Mouse (Mus musculus): Measurements from ENCODE around the gene Olfr402. TPM values are rescaled to one million over a fixed set of nuclear protein-coding genes. Genes with fewer than 3 reads are reported as not detected.
"Not testable (repeated sequence)": the region's sequence is repeated elsewhere in the genome, so short reads cannot be mapped to it uniquely, and the experiment has no call there.

Gene Olfr402
- total RNA-seq (2021), result not detected
- polyA plus RNA-seq (2012; rRNA removed), result not detected in 2 replicates
- long read RNA-seq, result 0 reads

DNA sequence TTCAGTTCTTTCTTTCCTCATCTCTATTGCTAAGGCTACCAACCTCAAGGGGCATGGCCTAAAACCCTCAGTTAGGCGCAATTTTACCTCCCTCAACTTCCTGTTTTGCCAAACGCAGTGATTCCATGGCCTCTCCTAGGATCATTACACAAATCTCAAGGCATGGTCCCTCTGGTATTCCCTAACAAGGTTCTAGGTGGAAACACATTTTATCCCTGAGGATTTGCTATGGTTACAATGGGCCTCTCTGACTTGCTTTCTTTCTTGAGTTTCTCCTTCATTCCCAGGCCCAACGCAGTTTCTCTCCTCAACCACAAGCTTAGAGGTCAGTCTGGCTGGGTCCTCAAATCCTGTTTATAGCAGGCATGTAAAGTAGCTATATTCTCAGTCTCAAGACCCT, at the start of gene Olfr402:
Gene Olfr402, plus strand, starts transcription at position 301 of the 400 bp plus-strand sequence.
- DNase-seq, result no peak
- TF ChIP-seq POLR2A (IDR thresholded peaks at IDR 0.05; ENCODE audit: insufficient read depth, low read depth, low read length) (no peak), EP300 (IDR thresholded peaks at IDR 0.05; ENCODE audit: insufficient read depth, low read depth, low read length) (no peak), CTCF (IDR thresholded peaks at IDR 0.05) (no peak)
- intact Hi-C loops (cut with DNase I), result no loop called here
- Histone ChIP-seq H3K4me1 (ENCODE audit: control insufficient read depth, insufficient read depth, low read length) (no peaks in the 10 kb centered on the region), H3K36me3 (ENCODE audit: control insufficient read depth, insufficient read depth, low read length) (no peaks in the 10 kb centered on the region), H3K4me3 (no peak within 1 kb of the TSS), H3K9ac (ENCODE audit: low read depth, low read length) (no peak within 1 kb of the TSS), H3K79me2 (replicated peaks; ENCODE audit: control insufficient read depth, insufficient read depth, low read length) (no peaks in the 10 kb centered on the region), H3K27me3 (ENCODE audit: control insufficient read depth, insufficient read depth, low read length) (no peaks in the 10 kb centered on the region), H3K27ac (no peak within 1 kb of the TSS)
- WGBS, result 33% methylated on average over 3 of the region's 3 CpGs

DNA sequence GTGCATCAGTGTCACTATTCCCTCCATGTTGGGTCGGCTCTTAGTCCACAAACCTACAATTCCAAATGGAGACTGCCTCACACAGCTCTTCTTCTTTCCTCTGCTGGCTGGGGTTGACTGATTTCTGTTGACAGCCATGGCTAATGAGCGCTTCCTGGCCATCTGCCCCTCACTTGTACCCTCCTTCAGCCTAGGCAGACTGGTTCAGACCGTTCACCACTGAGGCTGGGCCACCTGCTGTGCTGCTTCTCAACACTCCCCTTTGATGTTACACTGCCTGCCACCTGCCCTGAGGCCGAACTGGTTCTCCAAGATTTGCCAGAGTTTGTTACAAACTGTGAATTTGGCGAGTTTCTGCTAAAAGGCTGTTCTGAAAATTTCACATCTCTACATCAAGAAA, 48.3 kb upstream of the Olfr402 start:
- no peak for TF ChIP-seq POLR2A (IDR thresholded peaks at IDR 0.05; ENCODE audit: insufficient read depth, low read depth, low read length)
- no peak for TF ChIP-seq EP300 (IDR thresholded peaks at IDR 0.05; ENCODE audit: insufficient read depth, low read depth, low read length)
- TF ChIP-seq CTCF (IDR thresholded peaks at IDR 0.05), result no peak
- intact Hi-C loops (cut with DNase I), result no loop called here
- no peaks in the 10 kb centered on the region for H3K79me2 ChIP-seq (replicated peaks; ENCODE audit: control insufficient read depth, insufficient read depth, low read length)
- no peak for DNase-seq
- H3K27me3 ChIP-seq (ENCODE audit: control insufficient read depth, insufficient read depth, low read length), result no peaks in the 10 kb centered on the region
- H3K9ac ChIP-seq (ENCODE audit: low read depth, low read length), result no peak overlapping the region
- 26% methylated on average over 5 of the region's 5 CpGs for WGBS
- H3K4me1 ChIP-seq (ENCODE audit: control insufficient read depth, insufficient read depth, low read length), result no peaks in the 10 kb centered on the region
- no peaks in the 10 kb centered on the region for H3K36me3 ChIP-seq (ENCODE audit: control insufficient read depth, insufficient read depth, low read length)
- H3K4me3 ChIP-seq, result no peak overlapping the region
- H3K27ac ChIP-seq, result no peak overlapping the region

DNA sequence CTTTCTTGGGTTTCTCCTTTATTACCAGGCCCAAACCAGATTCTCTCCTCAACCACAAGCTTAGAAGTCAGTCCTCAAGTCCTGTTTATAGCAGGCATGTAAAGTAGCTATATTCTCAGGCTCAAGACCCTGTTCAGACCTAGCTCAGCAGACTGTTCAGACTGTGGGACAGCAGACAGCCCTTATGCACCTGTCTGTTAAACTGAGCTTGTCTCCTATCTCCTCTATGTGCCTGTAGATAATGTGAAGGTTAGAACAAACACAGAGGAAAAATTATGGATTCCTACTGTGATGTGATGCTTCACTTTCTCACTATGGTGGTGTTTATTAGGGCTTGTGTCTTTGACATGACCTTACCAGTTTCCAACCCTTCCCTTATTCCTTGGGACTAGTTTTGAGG, 39.9 kb upstream of the Olfr402 start, which contains the start of gene Olfr401:
Gene Olfr401, plus strand, starts transcription at position 301 of the 400 bp plus-strand sequence.
- no peak within 1 kb of the TSS for H3K27ac ChIP-seq
- no peaks in the 10 kb centered on the region for H3K27me3 ChIP-seq (ENCODE audit: control insufficient read depth, insufficient read depth, low read length)
- H3K4me1 ChIP-seq (ENCODE audit: control insufficient read depth, insufficient read depth, low read length), result no peaks in the 10 kb centered on the region
- TF ChIP-seq POLR2A (IDR thresholded peaks at IDR 0.05; ENCODE audit: insufficient read depth, low read depth, low read length) (no peak), EP300 (IDR thresholded peaks at IDR 0.05; ENCODE audit: insufficient read depth, low read depth, low read length) (no peak), CTCF (IDR thresholded peaks at IDR 0.05) (no peak)
- no peaks in the 10 kb centered on the region for H3K79me2 ChIP-seq (replicated peaks; ENCODE audit: control insufficient read depth, insufficient read depth, low read length)
- H3K9ac ChIP-seq (ENCODE audit: low read depth, low read length), result no peak within 1 kb of the TSS
- DNase-seq, result no peak
- H3K36me3 ChIP-seq (ENCODE audit: control insufficient read depth, insufficient read depth, low read length), result no peaks in the 10 kb centered on the region
- no peak within 1 kb of the TSS for H3K4me3 ChIP-seq
- intact Hi-C loops (cut with DNase I), result no loop called here

DNA sequence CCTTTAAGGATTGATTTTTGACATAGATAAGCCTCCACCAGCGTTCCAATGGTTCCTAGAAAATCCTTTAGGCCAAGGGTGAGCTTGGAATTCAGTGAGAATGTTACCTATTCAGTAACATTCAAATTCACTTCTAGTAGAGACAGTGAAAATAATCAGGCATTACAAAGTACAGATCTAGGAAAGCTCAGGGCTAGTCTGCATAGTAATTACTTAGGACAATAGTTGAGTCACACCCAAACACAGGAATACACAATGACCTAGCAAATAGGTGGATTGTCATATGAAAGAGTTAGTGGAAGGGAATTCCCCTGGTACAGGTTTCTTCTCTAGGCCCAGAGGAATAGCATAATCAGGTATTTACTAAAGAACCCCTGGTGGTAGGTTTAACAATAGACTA, 13.3 kb upstream of the Olfr402 start:
- H3K9ac ChIP-seq (ENCODE audit: low read depth, low read length); H3K36me3 ChIP-seq (ENCODE audit: control insufficient read depth, insufficient read depth, low read length); H3K4me1 ChIP-seq (ENCODE audit: control insufficient read depth, insufficient read depth, low read length); H3K4me3 ChIP-seq; H3K27ac ChIP-seq; H3K27me3 ChIP-seq (ENCODE audit: control insufficient read depth, insufficient read depth, low read length); H3K79me2 ChIP-seq (replicated peaks; ENCODE audit: control insufficient read depth, insufficient read depth, low read length); intact Hi-C loops (cut with DNase I); DNase-seq: not testable (repeated sequence)
- WGBS, result 17% methylated on average over 1 of the region's 1 CpGs

DNA sequence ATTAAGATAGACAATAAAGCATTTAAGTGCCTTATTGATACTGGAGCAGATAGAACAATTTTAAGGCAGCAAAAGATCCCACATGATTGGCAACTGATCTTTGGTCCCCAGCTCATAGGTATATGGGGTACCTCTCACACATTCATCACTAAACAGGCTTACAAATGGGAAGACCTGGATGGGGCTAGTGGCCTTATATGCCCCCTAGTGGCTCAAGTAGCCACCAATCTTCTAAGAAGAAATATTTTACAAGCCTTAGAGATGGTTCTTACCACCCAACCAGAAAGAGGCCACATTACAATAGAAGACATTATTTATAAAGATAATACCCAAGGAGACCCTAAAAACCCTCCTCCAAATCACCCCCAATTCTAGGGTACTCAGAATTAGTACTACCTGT, 7.5 kb upstream of the Olfr402 start:
- no peak overlapping the region for H3K4me3 ChIP-seq
- H3K9ac ChIP-seq (ENCODE audit: low read depth, low read length), result no peak overlapping the region
- no peaks in the 10 kb centered on the region for H3K79me2 ChIP-seq (replicated peaks; ENCODE audit: control insufficient read depth, insufficient read depth, low read length)
- no peaks in the 10 kb centered on the region for H3K27me3 ChIP-seq (ENCODE audit: control insufficient read depth, insufficient read depth, low read length)
- H3K4me1 ChIP-seq (ENCODE audit: control insufficient read depth, insufficient read depth, low read length), result no peaks in the 10 kb centered on the region
- DNase-seq, result no peak
- no peak for TF ChIP-seq EP300 (IDR thresholded peaks at IDR 0.05; ENCODE audit: insufficient read depth, low read depth, low read length)
- TF ChIP-seq POLR2A (IDR thresholded peaks at IDR 0.05; ENCODE audit: insufficient read depth, low read depth, low read length), result no peak
- no peak for TF ChIP-seq CTCF (IDR thresholded peaks at IDR 0.05)
- H3K27ac ChIP-seq, result no peak overlapping the region
- intact Hi-C loops (cut with DNase I), result no loop called here
- no peaks in the 10 kb centered on the region for H3K36me3 ChIP-seq (ENCODE audit: control insufficient read depth, insufficient read depth, low read length)

DNA sequence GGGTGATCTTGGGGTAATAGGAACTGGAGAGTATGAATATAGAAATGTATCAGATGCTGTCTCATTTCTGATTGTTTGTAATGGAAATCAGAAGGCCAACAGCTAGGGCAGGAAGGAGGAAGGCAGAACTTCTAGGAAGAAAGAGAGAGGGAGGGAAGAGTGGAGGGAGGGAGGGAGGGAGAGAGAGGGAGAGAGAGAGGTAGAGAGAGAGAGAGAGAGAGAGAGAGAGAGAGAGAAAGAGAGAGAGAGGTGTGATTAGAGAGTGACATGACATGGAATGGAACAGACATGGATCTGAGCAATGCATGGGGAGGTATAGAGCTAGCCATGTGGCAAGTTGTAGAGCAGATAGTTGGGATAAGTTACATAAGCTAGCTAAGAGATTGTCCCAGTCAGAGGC, 15.4 kb downstream of the Olfr402 start:
- H3K4me3 ChIP-seq, result no peak overlapping the region
- H3K4me1 ChIP-seq (ENCODE audit: control insufficient read depth, insufficient read depth, low read length), result no peaks in the 10 kb centered on the region
- no peaks in the 10 kb centered on the region for H3K79me2 ChIP-seq (replicated peaks; ENCODE audit: control insufficient read depth, insufficient read depth, low read length)
- H3K9ac ChIP-seq (ENCODE audit: low read depth, low read length), result no peak overlapping the region
- intact Hi-C loops (cut with DNase I), result no loop called here
- H3K36me3 ChIP-seq (ENCODE audit: control insufficient read depth, insufficient read depth, low read length), result no peaks in the 10 kb centered on the region
- no peaks in the 10 kb centered on the region for H3K27me3 ChIP-seq (ENCODE audit: control insufficient read depth, insufficient read depth, low read length)
- TF ChIP-seq CTCF (IDR thresholded peaks at IDR 0.05), result no peak
- no peak for TF ChIP-seq POLR2A (IDR thresholded peaks at IDR 0.05; ENCODE audit: insufficient read depth, low read depth, low read length)
- TF ChIP-seq EP300 (IDR thresholded peaks at IDR 0.05; ENCODE audit: insufficient read depth, low read depth, low read length), result no peak
- no peak overlapping the region for H3K27ac ChIP-seq
- no peak for DNase-seq

Data from heart, adult 2 months (tissue).